Mouse (Mus musculus) heart, adult 2 months (tissue): ENCODE results near the gene Chil1.

ENCODE experiments used
- CTCF ChIP-seq: fragments of 200-600 bp; IDR thresholded peaks from 2 replicates; pipeline ENCODE4 v1.8.1; 2022; ENCODE audit warnings: antibody characterized with exemption, mild to moderate bottlenecking, moderate library complexity
- EP300 ChIP-seq: fragments of 200-500 bp; IDR thresholded peaks from 2 replicates; pipeline ENCODE4 v1.6.1; 2011; ENCODE audit warnings: low read depth, low read length, control low read depth; ENCODE audit not compliant: insufficient read depth
- POLR2A ChIP-seq: fragments of 200-500 bp; IDR thresholded peaks from 2 replicates; pipeline ENCODE4 v1.6.1; 2011; ENCODE audit warnings: mild to moderate bottlenecking, low read depth, low read length, control low read depth; ENCODE audit not compliant: insufficient read depth

DNA sequence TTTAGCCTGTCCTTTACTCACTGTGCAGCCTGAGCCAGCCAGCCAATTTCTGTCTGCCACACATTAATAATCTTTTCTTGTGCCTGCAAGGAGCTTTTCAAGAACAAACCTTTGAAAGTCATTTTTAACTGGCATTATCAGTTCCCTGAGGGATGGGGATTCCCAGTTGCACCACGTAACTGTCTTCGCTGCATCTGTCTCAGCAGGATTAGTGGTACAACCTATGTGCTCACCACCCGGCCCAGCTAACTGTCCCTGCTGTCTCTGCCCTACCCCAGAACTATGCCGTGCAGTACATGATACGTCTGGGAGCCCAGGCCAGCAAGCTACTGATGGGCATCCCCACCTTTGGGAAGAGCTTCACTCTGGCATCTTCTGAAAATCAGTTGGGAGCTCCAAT lies 6.2 kb downstream of the Chil1 start:
- TF ChIP-seq EP300: no peak
- no peak for TF ChIP-seq POLR2A
- no peak for TF ChIP-seq CTCF
